Mouse (Mus musculus) frontal cortex, postnatal 25 days (tissue): ENCODE data around the gene Wfdc10.

Experiments
- DNase-seq, 2 experiments: peaks; one replicate each; pipeline ENCODE4 v3.0.0; 2022; ENCODE audit warnings: low spot score in 2 of 2

The Wfdc10 gene

GRCm38 (mm10) chr2:164700959-164701358 lies 45.1 kb downstream of the Wfdc10 start:
- no peak for DNase-seq

- DNase-seq, result no peak
These were observed 45.9 kb downstream of the Wfdc10 start for GRCm38 (mm10) chr2:164701761-164702160.

GRCm38 (mm10) chr2:164704235-164704634 lies 48.4 kb downstream of the Wfdc10 start:
- no peak for DNase-seq

GRCm38 (mm10) chr2:164705328-164705727 lies 49.5 kb downstream of the Wfdc10 start:
- no peak for DNase-seq

- DNase-seq, result no peak
These were observed 50.1 kb downstream of the Wfdc10 start for GRCm38 (mm10) chr2:164705991-164706390.
